Mouse (Mus musculus) kidney, postnatal 0 days (tissue): ENCODE data around the gene Tubb4b. TPM values are rescaled to one million over a fixed set of nuclear protein-coding genes. Genes with fewer than 3 reads are reported as not detected.

Experiments
- ATAC-seq: fragments of 200-750 bp; cut with Nextera tagmentation; replicated peaks from 2 replicates; pipeline ENCODE4 v1.8.0; 2017; ENCODE audit warnings: low read depth, moderate number of reproducible peaks, moderate TSS enrichment, moderate library complexity; ENCODE audit not compliant: low FRiP score
- DNase-seq: peaks from one replicate; pipeline ENCODE4 v3.0.0-alpha.2; 2016; ENCODE audit warnings: low spot score
- H3K27ac ChIP-seq: fragments of 300-500 bp; sonication (generic); 2 replicates; pipeline ENCODE4 v1.5.1; 2014; ENCODE audit warnings: mild to moderate bottlenecking
- H3K27me3 ChIP-seq: fragments of 300-500 bp; sonication (generic); 2 replicates; pipeline ENCODE4 v1.6.1; 2014; ENCODE audit warnings: low read length, mixed read lengths; ENCODE audit not compliant: insufficient read depth
- H3K36me3 ChIP-seq: fragments of 300-500 bp; sonication (generic); 2 replicates; pipeline ENCODE4 v1.6.1; 2014; ENCODE audit warnings: low read length, mixed read lengths; ENCODE audit not compliant: insufficient read depth
- H3K4me1 ChIP-seq: fragments of 300-500 bp; sonication (generic); replicated peaks from 2 replicates; pipeline ENCODE4 v1.6.1; 2014; ENCODE audit warnings: antibody characterized with exemption, low read length, mixed read lengths; ENCODE audit not compliant: insufficient read depth
- H3K4me2 ChIP-seq: fragments of 300-500 bp; sonication (generic); 2 replicates; pipeline ENCODE4 v1.6.1; 2014; ENCODE audit warnings: mild to moderate bottlenecking, low read length, moderate library complexity, mixed read lengths
- H3K4me3 ChIP-seq: fragments of 300-500 bp; sonication (generic); replicated peaks from 2 replicates; pipeline ENCODE4 v1.5.1; 2014; ENCODE audit warnings: low read depth, low read length
- H3K9ac ChIP-seq: fragments of 300-500 bp; sonication (generic); 2 replicates; pipeline ENCODE4 v1.6.1; 2014; ENCODE audit warnings: low read depth, low read length
- H3K9me3 ChIP-seq: fragments of 300-500 bp; sonication (generic); replicated peaks from 2 replicates; pipeline ENCODE4 v1.6.1; 2016; ENCODE audit warnings: low read length, inconsistent platforms, mixed read lengths
- CTCF ChIP-seq: IDR thresholded peaks from 2 replicates; pipeline ENCODE4 v1.5.1; 2016; ENCODE audit warnings: antibody characterized with exemption, low read depth, mild to moderate bottlenecking, moderate library complexity
- WGBS: fragments of 180-500 bp; shearing (Covaris S2); extraction: QIAGEN DNeasy Blood & Tissue Kit; methylation state at CpG from one replicate; pipeline ENCODE4 v1.1.7; 2014; 5-methylcytosine and 5-hydroxymethylcytosine counted together
- polyA plus RNA-seq: library from polyadenylated mRNA; unstranded; fragments of >200 nt; fragmentation: Nextera tagmentation; extraction: Ambion mirVana; gene quantifications from 2 replicates; pipeline ENCODE4 v1.2.1, GENCODE M21; 2015

Gene Tubb4b
- polyA plus RNA-seq, 1 experiment from 2014 or later, result 339 TPM

- H3K9ac ChIP-seq, result no peak overlapping the region
- TF ChIP-seq CTCF, result no peak
- no peak overlapping the region for H3K27ac ChIP-seq
- H3K36me3 ChIP-seq, result no peaks in the 10 kb centered on the region
- H3K9me3 ChIP-seq, result no peaks in the 10 kb centered on the region
- no peak overlapping the region for H3K4me3 ChIP-seq
- H3K4me1 ChIP-seq, result peaks cover 36% of the 10 kb centered on the region
- whole genome bisulfite sequencing, result 40% methylated on average over 8 of the region's 8 CpGs
- no peak for ATAC-seq
- no peak for DNase-seq
- no peaks in the 10 kb centered on the region for H3K27me3 ChIP-seq
- H3K4me2 ChIP-seq, result no peak overlapping the region
Measured at GRCm38 (mm10) chr2:25172629-25173028, 51.9 kb downstream of the Tubb4b start.

Other genes with a start within 250 kb of the Tubb4b start
- 153 and 157 TPM in 2 replicates for gene Mrpl41, start 249.6 kb downstream of the Tubb4b start, polyA plus RNA-seq
- 6.1 and 8.3 TPM in 2 replicates for gene Pnpla7, start 248.7 kb downstream of the Tubb4b start, polyA plus RNA-seq
- gene Nsmf, start 170.3 kb downstream of the Tubb4b start, polyA plus RNA-seq, result 71.0 and 74.6 TPM in 2 replicates
- 6.2 TPM in 2 replicates for gene Entpd8, start 144.4 kb downstream of the Tubb4b start, polyA plus RNA-seq
- 0.41 and 0.43 TPM in 2 replicates for gene Noxa1, start 129.6 kb downstream of the Tubb4b start, polyA plus RNA-seq
- 19.9 and 21.6 TPM in 2 replicates for gene Nrarp, start 43.9 kb downstream of the Tubb4b start, polyA plus RNA-seq
- gene Tor4a, start 27.8 kb downstream of the Tubb4b start, polyA plus RNA-seq, result 10.8 and 12.0 TPM in 2 replicates
- gene Nelfb, start 13.2 kb downstream of the Tubb4b start, polyA plus RNA-seq, result 74.0 and 82.3 TPM in 2 replicates
- 0.29 and 0.43 TPM in 2 replicates for gene Stpg3, start 10.1 kb downstream of the Tubb4b start, polyA plus RNA-seq
- gene Fam166a, start 6.0 kb downstream of the Tubb4b start, polyA plus RNA-seq, result 0.28 and 0.62 TPM in 2 replicates
- 1.5 and 1.6 TPM in 2 replicates for gene Slc34a3, start 9.7 kb upstream of the Tubb4b start, polyA plus RNA-seq
- 0.16 and 0.28 TPM in 2 replicates for gene Rnf224, start 12.1 kb upstream of the Tubb4b start, polyA plus RNA-seq
- 24.2 and 27.4 TPM in 2 replicates for gene Rnf208, start 17.6 kb upstream of the Tubb4b start, polyA plus RNA-seq
- 0.61 and 0.75 TPM in 2 replicates for gene Cysrt1, start 17.8 kb upstream of the Tubb4b start, polyA plus RNA-seq
- 2.7 and 3.7 TPM in 2 replicates for gene AL732309.1, start 22.2 kb upstream of the Tubb4b start, polyA plus RNA-seq
- gene Tmem203, start 30.7 kb upstream of the Tubb4b start, polyA plus RNA-seq, result 42.6 and 46.7 TPM in 2 replicates
- 17.1 and 18.0 TPM in 2 replicates for gene Tprn, start 37.9 kb upstream of the Tubb4b start, polyA plus RNA-seq
- gene Ssna1, start 47.7 kb upstream of the Tubb4b start, polyA plus RNA-seq, result 172 TPM in 2 replicates
- 79.4 and 84.0 TPM in 2 replicates for gene Anapc2, start 47.8 kb upstream of the Tubb4b start, polyA plus RNA-seq
- gene Tmem210, start 63.4 kb upstream of the Tubb4b start, polyA plus RNA-seq, result not detected in 2 replicates
- 0.29 and 0.48 TPM in 2 replicates for gene Lrrc26, start 65.2 kb upstream of the Tubb4b start, polyA plus RNA-seq
- 0.58 and 0.66 TPM in 2 replicates for gene Grin1, start 94.5 kb upstream of the Tubb4b start, polyA plus RNA-seq
- 57.9 and 59.6 TPM in 2 replicates for gene Man1b1, start 107.6 kb upstream of the Tubb4b start, polyA plus RNA-seq
- gene Dpp7, start 131.7 kb upstream of the Tubb4b start, polyA plus RNA-seq, result 28.5 and 31.5 TPM in 2 replicates
- gene Uap1l1, start 141.0 kb upstream of the Tubb4b start, polyA plus RNA-seq, result 80.5 and 92.8 TPM in 2 replicates
- gene Sapcd2, start 147.6 kb upstream of the Tubb4b start, polyA plus RNA-seq, result 17.9 and 19.3 TPM in 2 replicates
- gene Entpd2, start 171.2 kb upstream of the Tubb4b start, polyA plus RNA-seq, result 6.9 and 7.8 TPM in 2 replicates
- 43.9 and 49.9 TPM in 2 replicates for gene Npdc1, start 174.6 kb upstream of the Tubb4b start, polyA plus RNA-seq
- gene Fut7, start 198.6 kb upstream of the Tubb4b start, polyA plus RNA-seq, result 0.06 TPM in 1 of 2 replicates, not detected in the other
- 9.7 and 9.8 TPM in 2 replicates for gene Abca2, start 204.0 kb upstream of the Tubb4b start, polyA plus RNA-seq
- 7.7 and 10.3 TPM in 2 replicates for gene Clic3, start 232.1 kb upstream of the Tubb4b start, polyA plus RNA-seq
- gene Paxx, start 236.4 kb upstream of the Tubb4b start, polyA plus RNA-seq, result 42.0 and 45.0 TPM in 2 replicates
- gene Ptgds, start 245.3 kb upstream of the Tubb4b start, polyA plus RNA-seq, result 11.5 and 13.1 TPM in 2 replicates